Mouse (Mus musculus): ENCODE data around the gene Zfp566. TPM values are rescaled to one million over a fixed set of nuclear protein-coding genes. Genes with fewer than 3 reads are reported as not detected.
"Not testable (repeated sequence)": the region's sequence is repeated elsewhere in the genome, so short reads cannot be mapped to it uniquely, and the experiment has no call there.

Gene Zfp566
- 17.0 and 19.7 TPM in 2 replicates for polyA plus RNA-seq (2014; fragmentation: Nextera tagmentation; extraction: Ambion mirVana)

- H3K9me3 ChIP-seq (ENCODE audit: control insufficient read depth, low read length): 0 out of 2 replicates have a peak, but pooled peaks cover under 1% of the 10 kb centered on the region
- WGBS: under 1% methylated on average over 40 of the region's 40 CpGs
- peaks cover 5% of the 10 kb centered on the region for H3K36me3 ChIP-seq (ENCODE audit: control insufficient read depth, insufficient read depth, low read length)
- peak; percentile 98 for DNase-seq (ENCODE audit: low spot score)
- H3K4me3 ChIP-seq (ENCODE audit: low read depth, low read length): peak within 1 kb of the TSS; percentile 71
- no peaks in the 10 kb centered on the region for H3K27me3 ChIP-seq (ENCODE audit: control insufficient read depth, insufficient read depth, low read length)
- H3K4me1 ChIP-seq (ENCODE audit: control insufficient read depth, insufficient read depth, low read length): peaks cover 9% of the 10 kb centered on the region
- peak within 1 kb of the TSS; percentile 80 for H3K9ac ChIP-seq (ENCODE audit: low read length)
- peak within 1 kb of the TSS; percentile 77 for H3K4me2 ChIP-seq (ENCODE audit: low read depth, severe bottlenecking)
- peak within 1 kb of the TSS; percentile 67; the same call in 1 of the 2 replicates for H3K27ac ChIP-seq (replicated peaks; ENCODE audit: low read depth, low read length)
- peak; percentile 89 for ATAC-seq (ENCODE audit: insufficient number of reproducible peaks, low FRiP score, low TSS enrichment, low read depth)
These were observed at the start of gene Zfp566, which contains the start of gene Gm26920 for GRCm38 (mm10) chr7:30090092-30090969. Zfp566 (minus strand) TSS chr7:30090527. Gm26920 (minus strand) TSS chr7:30090410.

DNA sequence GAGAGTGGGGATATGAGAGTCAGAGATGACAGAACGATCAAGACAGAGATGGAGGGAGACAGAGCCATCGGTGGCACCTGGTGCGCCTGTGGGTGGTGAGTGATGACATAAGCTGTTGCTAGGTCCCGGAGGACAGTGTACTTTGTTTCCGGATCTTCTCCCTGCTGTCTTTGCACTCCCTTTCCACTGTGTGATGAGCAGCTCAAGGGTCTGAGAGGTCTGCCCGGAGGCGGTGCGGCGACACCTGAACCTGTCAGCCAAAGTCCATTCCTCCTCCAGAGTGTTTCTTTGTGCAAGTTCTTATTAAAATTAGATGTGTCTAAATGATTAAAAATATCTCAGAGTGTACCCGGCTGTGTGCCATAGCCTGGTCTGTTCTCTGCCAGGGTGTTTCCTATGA is 46.5 kb upstream of the Zfp566 start:
- H3K27me3 ChIP-seq (ENCODE audit: control insufficient read depth, insufficient read depth, low read length): no peaks in the 10 kb centered on the region
- H3K4me3 ChIP-seq (ENCODE audit: low read depth, low read length): no peak overlapping the region
- DNase-seq (ENCODE audit: low spot score) (no peak), ATAC-seq (ENCODE audit: insufficient number of reproducible peaks, low FRiP score, low TSS enrichment, low read depth) (no peak)
- H3K9me3 ChIP-seq (ENCODE audit: control insufficient read depth, low read length): 0 out of 2 replicates have a peak, but pooled peaks cover 2% of the 10 kb centered on the region
- H3K4me1 ChIP-seq (ENCODE audit: control insufficient read depth, insufficient read depth, low read length): no peaks in the 10 kb centered on the region
- H3K9ac ChIP-seq (ENCODE audit: low read length): no peak overlapping the region
- H3K36me3 ChIP-seq (ENCODE audit: control insufficient read depth, insufficient read depth, low read length): peaks cover 17% of the 10 kb centered on the region
- H3K27ac ChIP-seq (replicated peaks; ENCODE audit: low read depth, low read length): no peak overlapping the region
- 93% methylated on average over 10 of the region's 10 CpGs for WGBS
- H3K4me2 ChIP-seq (ENCODE audit: low read depth, severe bottlenecking): no peak overlapping the region

GRCm38 (mm10) chr7:30132396-30132795 is 42.1 kb upstream of the Zfp566 start:
- WGBS: 89% methylated on average over 4 of the region's 4 CpGs
- H3K27ac ChIP-seq (replicated peaks; ENCODE audit: low read depth, low read length): no peak overlapping the region
- ATAC-seq (ENCODE audit: insufficient number of reproducible peaks, low FRiP score, low TSS enrichment, low read depth): no peak

DNA sequence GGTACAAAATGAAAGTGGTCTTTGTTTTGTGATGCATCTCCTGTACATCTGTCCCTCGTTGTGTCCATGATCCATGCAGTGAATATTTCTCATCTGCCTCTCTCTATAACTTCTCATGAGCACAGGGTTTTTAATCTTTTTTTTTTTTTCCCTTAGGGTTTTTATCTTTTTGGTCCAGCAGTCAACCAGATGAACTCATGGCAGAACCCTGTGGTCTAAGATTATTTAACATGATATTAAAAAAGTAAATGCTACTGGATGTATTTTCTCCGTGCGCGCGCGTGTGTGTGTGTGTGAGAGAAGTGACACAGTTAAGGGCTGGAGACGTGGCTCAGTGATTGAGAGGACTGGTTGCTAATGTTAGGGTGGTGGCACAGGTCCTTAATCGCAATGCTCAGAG is 39.6 kb upstream of the Zfp566 start:
- Histone ChIP-seq H3K4me2 (ENCODE audit: low read depth, severe bottlenecking) (no peak overlapping the region), H3K36me3 (ENCODE audit: control insufficient read depth, insufficient read depth, low read length) (peaks cover 23% of the 10 kb centered on the region), H3K9me3 (ENCODE audit: control insufficient read depth, low read length) (no peaks in the 10 kb centered on the region), H3K4me1 (ENCODE audit: control insufficient read depth, insufficient read depth, low read length) (no peaks in the 10 kb centered on the region), H3K4me3 (ENCODE audit: low read depth, low read length) (no peak overlapping the region), H3K27ac (replicated peaks; ENCODE audit: low read depth, low read length) (no peak overlapping the region), H3K27me3 (ENCODE audit: control insufficient read depth, insufficient read depth, low read length) (no peaks in the 10 kb centered on the region), H3K9ac (ENCODE audit: low read length) (no peak overlapping the region)
- WGBS: 94% methylated on average over 8 of the region's 8 CpGs
- ATAC-seq (ENCODE audit: insufficient number of reproducible peaks, low FRiP score, low TSS enrichment, low read depth) (no peak), DNase-seq (ENCODE audit: low spot score) (no peak)

More at GRCm38 (mm10) chr7:30132396-30132795, 42.1 kb upstream of the Zfp566 start:
- Histone ChIP-seq H3K4me2 (ENCODE audit: low read depth, severe bottlenecking) (no peak overlapping the region), H3K4me1 (ENCODE audit: control insufficient read depth, insufficient read depth, low read length) (no peaks in the 10 kb centered on the region), H3K27me3 (ENCODE audit: control insufficient read depth, insufficient read depth, low read length) (no peaks in the 10 kb centered on the region), H3K9ac (ENCODE audit: low read length) (no peak overlapping the region), H3K9me3 (ENCODE audit: control insufficient read depth, low read length) (no peaks in the 10 kb centered on the region), H3K36me3 (ENCODE audit: control insufficient read depth, insufficient read depth, low read length) (peaks cover 22% of the 10 kb centered on the region), H3K4me3 (ENCODE audit: low read depth, low read length) (no peak overlapping the region)
- no peak for DNase-seq (ENCODE audit: low spot score)

DNA sequence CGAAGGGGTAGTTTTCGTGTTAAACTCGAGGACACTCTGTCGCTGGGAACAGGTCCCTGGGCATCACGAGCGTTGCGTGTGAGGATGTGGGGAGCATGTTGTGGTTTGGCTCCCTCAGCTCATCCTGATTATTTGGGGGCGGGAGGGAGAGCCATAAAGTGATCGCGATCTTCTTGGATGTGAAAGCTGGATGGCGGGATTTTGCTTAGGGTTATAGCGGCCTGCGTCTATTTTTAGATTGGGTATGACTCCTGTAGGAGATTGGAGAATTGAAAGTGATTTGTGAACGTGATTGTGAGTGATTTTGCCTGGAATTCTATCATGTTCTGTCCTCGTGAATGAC is 31.8 kb upstream of the Zfp566 start:
- ATAC-seq (ENCODE audit: insufficient number of reproducible peaks, low FRiP score, low TSS enrichment, low read depth): peak; percentile 69; the same call in 1 of the 2 replicates

DNA sequence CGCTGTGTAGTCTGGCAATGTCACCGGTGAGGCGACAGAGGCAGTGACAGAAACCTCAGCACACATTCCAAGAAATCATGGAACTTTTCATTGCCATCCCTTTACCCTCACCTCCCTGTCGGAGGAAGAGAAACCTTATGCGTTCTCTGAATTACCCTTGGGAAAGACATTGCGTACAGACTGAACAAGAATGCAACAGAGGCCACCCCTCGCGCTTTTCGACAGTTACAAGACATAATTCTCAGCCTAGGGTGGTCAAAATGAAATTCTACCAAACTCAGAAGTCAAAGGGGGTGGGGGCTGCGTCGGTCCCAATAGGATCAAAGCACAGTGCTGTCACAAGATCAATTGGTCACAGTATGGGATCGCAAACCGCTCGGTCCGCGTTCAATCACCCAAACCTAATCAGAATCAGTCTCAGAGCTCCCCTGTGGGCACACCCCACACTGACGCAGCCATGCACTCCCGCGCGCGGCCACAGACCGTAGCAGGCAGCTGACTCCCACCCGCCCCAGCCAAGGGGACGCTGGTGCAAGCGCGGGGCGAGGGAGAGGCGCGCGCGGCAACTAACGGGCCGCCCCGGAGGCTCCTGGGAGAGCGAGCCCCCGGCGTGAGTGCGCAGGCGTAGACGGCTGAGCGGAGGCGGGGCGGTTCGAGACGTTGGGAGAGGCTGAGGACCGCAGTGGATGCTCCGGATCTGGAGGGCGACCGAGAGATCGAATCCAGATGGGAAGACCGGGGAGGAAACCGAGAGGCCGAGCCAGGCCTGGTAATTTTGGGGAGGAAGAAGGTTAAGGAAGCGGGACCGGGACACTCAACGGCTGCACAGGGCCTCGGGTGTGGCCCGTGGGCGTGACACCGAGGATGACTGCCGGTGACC is 31.2 kb upstream of the Zfp566 start, which contains the start of gene Zfp382:
Gene Zfp382 (plus strand): TSS at position 635 of the 880 bp plus-strand sequence.
- ATAC-seq (ENCODE audit: insufficient number of reproducible peaks, low FRiP score, low TSS enrichment, low read depth) (peak; percentile 93), DNase-seq (ENCODE audit: low spot score) (peak; percentile 94)
- Histone ChIP-seq H3K4me3 (ENCODE audit: low read depth, low read length) (peak within 1 kb of the TSS; percentile 64), H3K9ac (ENCODE audit: low read length) (peak within 1 kb of the TSS; percentile 78), H3K27me3 (ENCODE audit: control insufficient read depth, insufficient read depth, low read length) (no peaks in the 10 kb centered on the region), H3K4me2 (ENCODE audit: low read depth, severe bottlenecking) (peak within 1 kb of the TSS; percentile 86), H3K4me1 (ENCODE audit: control insufficient read depth, insufficient read depth, low read length) (no peaks in the 10 kb centered on the region), H3K36me3 (ENCODE audit: control insufficient read depth, insufficient read depth, low read length) (no peaks in the 10 kb centered on the region), H3K27ac (replicated peaks; ENCODE audit: low read depth, low read length) (peak within 1 kb of the TSS; percentile 45), H3K9me3 (ENCODE audit: control insufficient read depth, low read length) (no peaks in the 10 kb centered on the region)
- WGBS: 1% methylated on average over 61 of the region's 61 CpGs

More for the DNA sequence above, 31.8 kb upstream of the Zfp566 start:
- no peak for DNase-seq (ENCODE audit: low spot score)
- 11% methylated on average over 15 of the region's 15 CpGs for WGBS
- Histone ChIP-seq H3K4me1 (ENCODE audit: control insufficient read depth, insufficient read depth, low read length) (no peaks in the 10 kb centered on the region), H3K36me3 (ENCODE audit: control insufficient read depth, insufficient read depth, low read length) (peaks cover under 1% of the 10 kb centered on the region; the same call in 1 of the 2 replicates), H3K27ac (replicated peaks; ENCODE audit: low read depth, low read length) (no peak overlapping the region), H3K9ac (ENCODE audit: low read length) (peak overlapping the region; percentile 78), H3K4me3 (ENCODE audit: low read depth, low read length) (peak overlapping the region; percentile 64), H3K4me2 (ENCODE audit: low read depth, severe bottlenecking) (peak overlapping the region; percentile 86), H3K9me3 (ENCODE audit: control insufficient read depth, low read length) (no peaks in the 10 kb centered on the region), H3K27me3 (ENCODE audit: control insufficient read depth, insufficient read depth, low read length) (no peaks in the 10 kb centered on the region)

DNA sequence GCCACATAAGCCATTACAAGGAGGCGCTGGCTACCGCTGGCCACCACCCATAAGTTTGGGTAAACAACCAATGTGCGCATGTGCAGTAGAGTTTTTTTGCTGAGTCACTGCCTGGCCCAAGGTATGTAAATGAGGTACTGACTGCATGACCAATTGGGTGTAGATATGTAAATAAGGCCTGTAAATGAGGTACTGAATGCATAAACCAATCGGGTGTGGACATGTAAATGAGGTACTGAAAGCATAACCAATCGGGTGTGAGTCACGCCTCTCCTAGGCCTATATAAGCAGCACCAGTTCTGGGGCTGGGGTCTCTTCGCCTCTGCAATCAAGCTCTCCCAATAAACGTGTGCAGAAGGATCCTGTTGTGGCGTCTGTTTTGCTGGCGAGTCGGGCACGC is 27.6 kb upstream of the Zfp566 start:
- not testable (repeated sequence) for H3K36me3 ChIP-seq (ENCODE audit: control insufficient read depth, insufficient read depth, low read length); H3K4me2 ChIP-seq (ENCODE audit: low read depth, severe bottlenecking); H3K9me3 ChIP-seq (ENCODE audit: control insufficient read depth, low read length); H3K27ac ChIP-seq (replicated peaks; ENCODE audit: low read depth, low read length); H3K27me3 ChIP-seq (ENCODE audit: control insufficient read depth, insufficient read depth, low read length); ATAC-seq (ENCODE audit: insufficient number of reproducible peaks, low FRiP score, low TSS enrichment, low read depth); DNase-seq (ENCODE audit: low spot score); H3K4me1 ChIP-seq (ENCODE audit: control insufficient read depth, insufficient read depth, low read length); H3K4me3 ChIP-seq (ENCODE audit: low read depth, low read length); H3K9ac ChIP-seq (ENCODE audit: low read length)
- 93% methylated on average over 12 of the region's 12 CpGs for WGBS

DNA sequence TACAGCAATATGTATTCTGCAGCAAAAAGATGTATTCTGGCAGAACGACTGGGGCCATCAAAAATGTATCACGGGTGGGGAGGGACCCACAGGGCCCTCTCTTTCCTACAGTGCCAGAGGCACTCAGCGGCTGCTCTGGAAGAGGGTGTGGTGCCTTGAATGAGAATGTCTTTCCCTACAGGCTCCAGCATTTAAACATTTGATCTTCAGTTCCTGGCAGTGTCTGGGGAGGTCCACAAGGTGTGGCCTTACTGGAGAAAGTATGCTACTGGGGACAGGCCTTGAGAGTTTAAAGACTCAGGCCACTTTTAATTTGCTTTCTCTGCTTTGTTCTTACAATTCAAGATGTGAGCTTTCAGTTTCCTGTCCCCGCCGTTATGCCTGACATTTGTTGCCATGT is 25.7 kb upstream of the Zfp566 start:
- ATAC-seq (ENCODE audit: insufficient number of reproducible peaks, low FRiP score, low TSS enrichment, low read depth) (no peak), DNase-seq (ENCODE audit: low spot score) (no peak)
- Histone ChIP-seq H3K4me1 (ENCODE audit: control insufficient read depth, insufficient read depth, low read length) (no peaks in the 10 kb centered on the region), H3K27me3 (ENCODE audit: control insufficient read depth, insufficient read depth, low read length) (no peaks in the 10 kb centered on the region), H3K9me3 (ENCODE audit: control insufficient read depth, low read length) (no peaks in the 10 kb centered on the region), H3K36me3 (ENCODE audit: control insufficient read depth, insufficient read depth, low read length) (no peaks in the 10 kb centered on the region), H3K4me3 (ENCODE audit: low read depth, low read length) (no peak overlapping the region), H3K4me2 (ENCODE audit: low read depth, severe bottlenecking) (no peak overlapping the region), H3K9ac (ENCODE audit: low read length) (no peak overlapping the region), H3K27ac (replicated peaks; ENCODE audit: low read depth, low read length) (no peak overlapping the region)
- 93% methylated on average over 5 of the region's 5 CpGs for whole genome bisulfite sequencing

Data from limb, embryonic 11.5 days (tissue).